In genomic region chr9:54982401-54982800, GRCm38 (mm10) we compare ENCODE assay signal across 10 mouse cellular contexts. TPM values are rescaled to one million over a fixed set of nuclear protein-coding genes. Genes with fewer than 3 reads are reported as not detected.
DNase-seq lines count a peak whose midpoint lies in the region; ATAC-seq lines count a peak whose summit lies in the region.
"Had no signal": no experiment of that assay in that cellular context is flagged by ENCODE, and none has a peak within 500 bp of the region (broad histone marks: within the 10 kb centered on the region; RNA-seq: fewer than 3 reads in every experiment).

No protein-coding gene starts in this region.

- WGBS in heart, embryonic 16.5 days = 15% methylated on average over 7 of the region's 7 CpGs
- WGBS in embryonic facial prominence, embryonic 11.5 days = 6% methylated on average over 7 of the region's 7 CpGs
- 6% methylated on average over 7 of the region's 7 CpGs for WGBS in hindbrain, embryonic 14.5 days
- WGBS in midbrain, embryonic 14.5 days = 5% methylated on average over 7 of the region's 7 CpGs

- no peak overlapping the region for H3K27ac ChIP-seq in heart, embryonic 16.5 days (ENCODE audit: low read length)
- H3K27ac ChIP-seq in embryonic facial prominence, embryonic 11.5 days (replicated peaks; ENCODE audit: low read depth, low read length) = no peak overlapping the region
- no peak overlapping the region for H3K27ac ChIP-seq in hindbrain, embryonic 14.5 days
- H3K27ac ChIP-seq in midbrain, embryonic 14.5 days (replicated peaks; ENCODE audit: low read depth, low read length) = no peak overlapping the region

- H3K4me2 ChIP-seq in heart, embryonic 16.5 days (ENCODE audit: low read depth, low read length) = peak overlapping the region; percentile 99
- H3K4me2 ChIP-seq in embryonic facial prominence, embryonic 11.5 days (ENCODE audit: low read depth, low read length) = no peak overlapping the region; the same call in 1 of the 2 replicates
- H3K4me2 ChIP-seq in hindbrain, embryonic 14.5 days (replicated peaks) = peak overlapping the region; percentile 88
- H3K4me2 ChIP-seq in midbrain, embryonic 14.5 days (ENCODE audit: low read length) = peak overlapping the region; percentile 80

- no peaks in the 10 kb centered on the region for H3K9me3 ChIP-seq in heart, embryonic 16.5 days (replicated peaks; ENCODE audit: control insufficient read depth, low read length)
- H3K9me3 ChIP-seq in embryonic facial prominence, embryonic 11.5 days (replicated peaks; ENCODE audit: control insufficient read depth, low read length) = no peaks in the 10 kb centered on the region
- no peaks in the 10 kb centered on the region for H3K9me3 ChIP-seq in hindbrain, embryonic 14.5 days (ENCODE audit: control insufficient read depth, low read length)
- H3K9me3 ChIP-seq in midbrain, embryonic 14.5 days (ENCODE audit: control insufficient read depth, low read length) = no peaks in the 10 kb centered on the region

- peaks cover 7% of the 10 kb centered on the region for H3K4me1 ChIP-seq in heart, embryonic 16.5 days (ENCODE audit: control insufficient read depth, insufficient read depth, low read length)
- H3K4me1 ChIP-seq in embryonic facial prominence, embryonic 11.5 days (ENCODE audit: control insufficient read depth, insufficient read depth, low read length) = no peaks in the 10 kb centered on the region
- no peaks in the 10 kb centered on the region; the same call in 1 of the 2 replicates for H3K4me1 ChIP-seq in hindbrain, embryonic 14.5 days (replicated peaks; ENCODE audit: control insufficient read depth, insufficient read depth, low read length)
- peaks cover 13% of the 10 kb centered on the region; the same call in 1 of the 2 replicates for H3K4me1 ChIP-seq in midbrain, embryonic 14.5 days (ENCODE audit: control insufficient read depth, insufficient read depth, low read length)

- ATAC-seq in heart, embryonic 16.5 days (replicated peaks; ENCODE audit: extremely low read depth, insufficient read depth, low FRiP score) = no peak
- ATAC-seq in embryonic facial prominence, embryonic 11.5 days (replicated peaks; ENCODE audit: insufficient number of reproducible peaks, low FRiP score, low TSS enrichment, low read depth) = no peak
- ATAC-seq in hindbrain, embryonic 14.5 days (ENCODE audit: low FRiP score) = no peak
- ATAC-seq in midbrain, embryonic 14.5 days (ENCODE audit: low FRiP score, low TSS enrichment) = no peak

- no peak overlapping the region for H3K9ac ChIP-seq in heart, embryonic 16.5 days (ENCODE audit: low read length)
- no peak overlapping the region for H3K9ac ChIP-seq in embryonic facial prominence, embryonic 11.5 days (replicated peaks; ENCODE audit: low read length)
- no peak overlapping the region for H3K9ac ChIP-seq in hindbrain, embryonic 14.5 days
- no peak overlapping the region for H3K9ac ChIP-seq in midbrain, embryonic 14.5 days (replicated peaks; ENCODE audit: low read length)

- peaks cover 36% of the 10 kb centered on the region for H3K27me3 ChIP-seq in heart, embryonic 16.5 days (ENCODE audit: control insufficient read depth, insufficient read depth, low read length)
- peaks cover 20% of the 10 kb centered on the region for H3K27me3 ChIP-seq in embryonic facial prominence, embryonic 11.5 days (ENCODE audit: control insufficient read depth, insufficient read depth, low read length)
- H3K27me3 ChIP-seq in hindbrain, embryonic 14.5 days (ENCODE audit: control insufficient read depth, insufficient read depth, low read length) = peaks cover 34% of the 10 kb centered on the region
- H3K27me3 ChIP-seq in midbrain, embryonic 14.5 days (ENCODE audit: control insufficient read depth, insufficient read depth, low read length) = peaks cover 29% of the 10 kb centered on the region

- no peaks in the 10 kb centered on the region for H3K36me3 ChIP-seq in heart, embryonic 16.5 days (ENCODE audit: control insufficient read depth, insufficient read depth)
- no peaks in the 10 kb centered on the region for H3K36me3 ChIP-seq in embryonic facial prominence, embryonic 11.5 days (replicated peaks; ENCODE audit: control insufficient read depth, insufficient read depth, low read depth, low read length)
- H3K36me3 ChIP-seq in hindbrain, embryonic 14.5 days (replicated peaks; ENCODE audit: control insufficient read depth, insufficient read depth) = no peaks in the 10 kb centered on the region
- H3K36me3 ChIP-seq in midbrain, embryonic 14.5 days (ENCODE audit: control insufficient read depth, insufficient read depth, low read length) = no peaks in the 10 kb centered on the region

- no peak for DNase-seq in heart, adult 8-10 months (ENCODE audit: low spot score)
- DNase-seq in embryonic facial prominence, embryonic 11.5 days (ENCODE audit: low spot score) = peak; percentile 30
- DNase-seq in hindbrain, embryonic 14.5 days (ENCODE audit: low spot score) = peak; percentile 32
- DNase-seq in midbrain, embryonic 14.5 days = peak; percentile 10
- no peak for DNase-seq in cerebellum, postnatal 10 days
- DNase-seq in layer of hippocampus, adult 9-10 months (ENCODE audit: low spot score) = no peak
- no peak for DNase-seq in kidney, adult 8-10 months

- peak overlapping the region; percentile 73 for H3K4me3 ChIP-seq in heart, embryonic 16.5 days (ENCODE audit: low read length)
- peak overlapping the region; percentile 59; the same call in 1 of the 2 replicates for H3K4me3 ChIP-seq in embryonic facial prominence, embryonic 11.5 days (ENCODE audit: low read depth, low read length)
- H3K4me3 ChIP-seq in hindbrain, embryonic 14.5 days (replicated peaks; ENCODE audit: low read length) = peak overlapping the region; percentile 54
- H3K4me3 ChIP-seq in midbrain, embryonic 14.5 days (replicated peaks; ENCODE audit: low read depth, low read length) = peak overlapping the region; percentile 50

RNA-seq across cellular contexts. Expression of gene Chrna5, which starts 1.7 kb away (rescaled TPM):
- polyA plus RNA-seq in heart, embryonic 16.5 days (2015; fragmentation: Nextera tagmentation; extraction: Ambion mirVana) = 0.09 TPM in 1 of 2 replicates, not detected in the other
- total RNA-seq in heart, adult 8-10 months (2022) = not detected
- polyA plus RNA-seq in embryonic facial prominence, embryonic 11.5 days (2014; fragmentation: Nextera tagmentation; extraction: Ambion mirVana) = 1.2 and 2.7 TPM in 2 replicates
- 4.2 and 6.0 TPM in 2 replicates for polyA plus RNA-seq in hindbrain, embryonic 14.5 days (2014; fragmentation: Nextera tagmentation; extraction: Ambion mirVana)
- 5.2 and 8.0 TPM in 2 replicates for polyA plus RNA-seq in midbrain, embryonic 14.5 days (2014; fragmentation: Nextera tagmentation; extraction: Ambion mirVana)

RNA-seq across cellular contexts. Expression of gene AY074887, which starts 31.6 kb away (rescaled TPM):
- polyA plus RNA-seq in heart, embryonic 16.5 days (2015; fragmentation: Nextera tagmentation; extraction: Ambion mirVana) = 0.83 and 0.87 TPM in 2 replicates
- not detected for total RNA-seq in heart, adult 8-10 months (2022)
- polyA plus RNA-seq in embryonic facial prominence, embryonic 11.5 days (2014; fragmentation: Nextera tagmentation; extraction: Ambion mirVana) = 1.1 and 1.6 TPM in 2 replicates
- 0.38 and 0.71 TPM in 2 replicates for polyA plus RNA-seq in hindbrain, embryonic 14.5 days (2014; fragmentation: Nextera tagmentation; extraction: Ambion mirVana)
- polyA plus RNA-seq in midbrain, embryonic 14.5 days (2014; fragmentation: Nextera tagmentation; extraction: Ambion mirVana) = 0.58 and 0.81 TPM in 2 replicates
- polyA plus RNA-seq: large intestine, adult 2 months; small intestine, adult 2 months had no signal

RNA-seq across cellular contexts. Expression of gene Psma4, which starts 31.8 kb away (rescaled TPM):
- 214 and 239 TPM in 2 replicates for polyA plus RNA-seq in heart, embryonic 16.5 days (2015; fragmentation: Nextera tagmentation; extraction: Ambion mirVana)
- total RNA-seq in heart, adult 8-10 months (2022) = 100 to 1,000 TPM; 112 to 128 (median 120) TPM
- polyA plus RNA-seq in embryonic facial prominence, embryonic 11.5 days (2014; fragmentation: Nextera tagmentation; extraction: Ambion mirVana) = 353 and 372 TPM in 2 replicates
- 257 and 275 TPM in 2 replicates for polyA plus RNA-seq in hindbrain, embryonic 14.5 days (2014; fragmentation: Nextera tagmentation; extraction: Ambion mirVana)
- polyA plus RNA-seq in midbrain, embryonic 14.5 days (2014; fragmentation: Nextera tagmentation; extraction: Ambion mirVana) = 273 and 276 TPM in 2 replicates

RNA-seq across cellular contexts. Expression of gene Chrna3, which starts 44.0 kb away (rescaled TPM):
- polyA plus RNA-seq in heart, embryonic 16.5 days (2015; fragmentation: Nextera tagmentation; extraction: Ambion mirVana) = 0.20 and 0.26 TPM in 2 replicates
- total RNA-seq in heart, adult 8-10 months (2022) = not detected
- polyA plus RNA-seq in embryonic facial prominence, embryonic 11.5 days (2014; fragmentation: Nextera tagmentation; extraction: Ambion mirVana) = 4.4 and 6.5 TPM in 2 replicates
- 21.2 and 23.4 TPM in 2 replicates for polyA plus RNA-seq in hindbrain, embryonic 14.5 days (2014; fragmentation: Nextera tagmentation; extraction: Ambion mirVana)
- 15.4 and 17.7 TPM in 2 replicates for polyA plus RNA-seq in midbrain, embryonic 14.5 days (2014; fragmentation: Nextera tagmentation; extraction: Ambion mirVana)

Comparison
In these comparisons a context has a peak if more than half of its experiments do, and no peak if none do; other contexts are left out.
1. DNase-seq: peak in embryonic facial prominence, embryonic 11.5 days (single experiment), hindbrain, embryonic 14.5 days (single experiment) and midbrain, embryonic 14.5 days (single experiment); none in heart, adult 8-10 months (single experiment), cerebellum, postnatal 10 days (0 of 2), layer of hippocampus, adult 9-10 months (single experiment) and kidney, adult 8-10 months (0 of 2).
2. Peak in every context shown above with its lines, with median percentiles within 50 percentile points of each other: H3K4me3 ChIP-seq.